Mouse (Mus musculus): ENCODE results near the gene Rbm20.

The Rbm20 gene

DNA sequence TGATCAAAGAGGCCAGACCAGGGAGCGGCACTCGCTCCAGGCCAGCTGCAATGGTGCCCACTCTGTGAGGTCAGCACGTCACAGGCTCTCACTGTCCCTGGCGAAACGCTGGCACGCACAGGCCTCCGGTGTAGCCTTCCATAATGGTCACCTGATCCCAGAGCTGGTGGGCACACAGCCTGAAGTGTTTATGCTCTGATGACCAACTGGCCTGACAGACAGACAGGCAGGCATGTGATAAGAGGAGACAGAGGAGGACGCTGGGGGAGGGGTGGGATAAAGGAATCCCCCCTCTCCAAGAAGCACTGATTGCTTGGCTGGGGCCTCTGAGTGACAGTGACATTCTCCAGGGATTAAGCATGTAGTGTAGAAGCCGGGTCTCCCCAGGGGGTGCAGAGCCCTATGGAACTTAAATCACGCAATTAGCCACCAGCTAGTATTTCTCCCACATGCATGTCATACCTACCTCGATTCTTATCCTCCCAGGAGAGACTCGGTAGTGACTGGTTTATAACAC, 6.4 kb upstream of the Rbm20 start:
- DNase-seq (ENCODE audit: extremely low read depth, insufficient read length, low spot score): no peak

DNA sequence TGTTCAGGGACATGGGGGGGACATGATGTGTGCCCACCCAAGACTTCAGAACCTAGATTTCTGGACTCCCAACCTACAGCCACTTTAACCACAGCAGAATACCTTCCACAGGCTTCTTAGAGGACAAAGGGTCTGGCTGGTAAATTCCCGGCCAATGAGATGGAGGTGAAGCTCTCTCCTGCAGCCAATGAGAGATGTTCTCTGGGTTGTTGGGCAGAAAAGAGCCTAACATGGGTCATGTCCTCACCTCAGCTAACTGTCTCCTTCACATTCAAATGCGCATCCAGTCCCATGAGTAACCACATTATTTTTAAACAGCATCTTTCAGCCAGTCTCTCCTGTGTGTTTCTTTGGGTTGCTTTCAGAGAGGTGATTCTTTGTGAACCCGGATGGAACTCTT, 5.7 kb upstream of the Rbm20 start:
- DNase-seq (ENCODE audit: extremely low read depth, insufficient read length, low spot score): no peak

DNA sequence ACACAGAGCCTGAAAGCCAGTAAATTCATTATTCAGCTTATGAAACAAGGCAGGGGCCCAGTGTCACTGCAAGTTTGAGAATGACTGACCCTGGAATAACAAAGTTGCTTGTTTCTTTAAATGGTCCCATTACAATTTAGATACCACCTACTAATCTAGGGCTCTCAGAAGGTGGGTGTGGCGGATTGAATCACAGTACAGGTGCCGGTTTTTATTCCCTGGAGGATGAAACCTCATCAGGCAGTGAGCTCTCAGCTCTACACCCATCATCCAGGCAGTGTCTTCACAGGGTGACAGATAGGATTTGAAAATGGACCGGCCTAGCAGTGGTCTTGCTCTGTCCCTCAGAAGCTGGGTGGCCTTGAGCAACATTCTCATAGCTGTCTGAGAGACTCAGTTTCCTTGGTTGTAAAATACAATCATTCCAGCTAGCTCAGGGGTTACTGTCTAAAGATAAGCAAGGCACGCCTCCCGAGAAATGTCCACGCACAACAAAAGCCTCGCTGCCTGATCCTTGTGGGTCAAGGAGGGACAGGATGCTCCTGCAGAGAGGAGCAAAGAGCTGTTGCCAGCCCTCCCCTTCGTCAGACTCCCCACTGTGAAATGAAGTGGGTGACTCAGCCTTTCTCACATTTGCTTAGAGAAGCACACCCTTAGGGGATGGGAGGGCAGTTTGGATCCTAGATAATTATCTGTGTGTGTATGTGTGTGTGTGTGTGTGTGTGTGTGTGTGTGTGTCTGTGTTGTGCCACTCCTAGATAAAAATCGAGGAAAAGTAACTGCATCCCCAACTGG, 2.8 kb upstream of the Rbm20 start:
- DNase-seq (ENCODE audit: extremely low read depth, insufficient read length, low spot score): no peak

DNA sequence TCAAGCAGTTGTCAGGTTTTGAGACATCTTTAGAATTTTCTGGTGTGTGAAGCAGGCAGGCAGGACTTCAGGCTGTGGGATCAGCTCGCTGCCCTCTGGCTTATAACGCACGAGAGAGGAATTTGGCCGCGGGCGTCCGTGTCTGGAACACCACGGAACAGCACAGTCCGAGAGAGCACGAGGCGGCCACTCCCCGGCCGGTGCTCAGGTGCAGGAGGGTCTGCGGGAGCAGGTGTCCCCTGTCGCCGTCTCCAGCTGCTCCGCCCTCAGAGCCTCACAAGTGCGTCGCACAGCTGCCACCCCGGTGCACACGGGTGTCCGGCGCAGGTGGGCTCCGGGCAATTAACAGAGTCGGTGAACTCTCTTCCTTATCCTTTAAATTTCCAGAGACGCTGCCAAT, 878 bp upstream of the Rbm20 start:
- DNase-seq (ENCODE audit: extremely low read depth, insufficient read length, low spot score): no peak

DNA sequence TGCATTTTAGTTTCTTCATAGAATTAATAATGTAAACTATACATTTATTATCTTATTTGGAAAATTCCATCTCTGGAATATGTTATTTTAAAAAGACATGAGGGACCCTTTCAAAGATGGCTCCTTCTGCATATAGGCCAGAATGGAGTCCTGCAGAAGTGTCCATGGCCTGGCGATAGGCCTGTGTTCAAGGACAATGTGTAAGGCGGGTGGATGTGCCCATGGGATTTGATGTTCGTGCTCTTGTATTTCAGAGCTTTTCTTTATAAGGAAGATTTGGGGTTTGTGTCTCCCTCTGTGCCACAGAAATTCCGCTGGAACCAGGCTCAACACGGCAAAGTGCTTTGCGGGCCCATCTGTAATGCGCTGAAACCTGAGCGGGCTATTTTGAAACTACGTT, 2.1 kb downstream of the Rbm20 start:
- no peak for DNase-seq (ENCODE audit: extremely low read depth, insufficient read length, low spot score)

DNA sequence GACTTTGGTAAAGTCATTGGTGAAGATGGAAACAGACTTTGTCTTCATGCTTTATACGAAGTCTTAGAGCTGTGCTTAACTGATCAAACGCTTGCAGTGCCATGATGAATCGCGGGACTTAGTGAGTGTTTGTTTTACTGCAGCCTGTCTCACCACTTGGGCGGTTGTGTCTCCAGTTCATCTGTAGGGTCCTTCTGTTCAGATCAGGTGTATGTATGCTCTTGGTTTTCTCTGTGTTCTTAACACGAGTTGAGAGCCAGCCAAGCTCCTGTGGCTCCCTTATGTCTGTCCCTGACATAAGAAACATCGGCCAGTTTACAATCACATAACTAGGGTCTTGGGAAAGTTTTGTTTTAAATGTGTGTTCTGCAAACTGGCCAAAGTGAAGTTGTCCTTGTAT, 2.9 kb downstream of the Rbm20 start:
- DNase-seq (ENCODE audit: extremely low read depth, insufficient read length, low spot score): no peak

DNA sequence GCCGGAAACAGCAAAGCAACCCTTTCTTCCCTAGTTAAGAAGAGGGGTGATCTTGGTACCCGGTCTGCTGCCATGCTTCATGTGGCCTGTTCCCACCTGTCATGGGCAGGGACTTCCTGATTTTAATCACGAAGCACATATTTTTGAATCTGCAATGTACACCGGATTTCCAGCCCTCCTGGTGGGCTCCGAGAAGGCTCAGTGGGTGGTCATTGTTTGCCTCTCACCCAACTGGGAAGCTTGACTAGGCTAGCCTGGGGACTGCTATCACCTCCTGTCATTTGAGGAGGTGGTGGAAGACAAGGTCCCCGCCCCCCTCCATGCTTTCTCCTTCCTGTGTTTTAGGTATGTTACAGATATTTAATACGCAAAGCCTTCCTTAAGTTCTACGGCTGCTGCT, 5.3 kb downstream of the Rbm20 start:
- no peak for DNase-seq (ENCODE audit: extremely low read depth, insufficient read length, low spot score)

DNA sequence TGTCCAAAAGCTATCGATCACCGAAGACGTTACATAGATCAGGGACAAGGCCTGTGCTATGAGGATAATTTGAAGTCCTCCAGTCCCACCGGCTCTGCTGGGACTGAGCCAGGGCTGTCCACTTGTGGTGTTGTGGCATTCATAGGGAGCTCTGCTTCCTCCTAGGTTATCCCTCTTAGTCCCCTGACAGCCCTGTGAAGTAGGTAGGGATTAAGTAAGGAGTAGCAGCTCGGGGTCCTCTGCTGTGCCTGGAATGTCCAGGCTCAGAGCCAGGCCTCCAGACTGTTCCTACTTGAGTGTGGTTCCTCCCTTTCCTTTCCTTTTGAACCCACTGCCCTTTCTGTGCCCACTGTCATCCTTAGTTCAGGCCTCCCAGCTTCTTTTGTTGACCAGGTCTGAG, 10.5 kb downstream of the Rbm20 start:
- DNase-seq (ENCODE audit: extremely low read depth, insufficient read length, low spot score): no peak

DNA sequence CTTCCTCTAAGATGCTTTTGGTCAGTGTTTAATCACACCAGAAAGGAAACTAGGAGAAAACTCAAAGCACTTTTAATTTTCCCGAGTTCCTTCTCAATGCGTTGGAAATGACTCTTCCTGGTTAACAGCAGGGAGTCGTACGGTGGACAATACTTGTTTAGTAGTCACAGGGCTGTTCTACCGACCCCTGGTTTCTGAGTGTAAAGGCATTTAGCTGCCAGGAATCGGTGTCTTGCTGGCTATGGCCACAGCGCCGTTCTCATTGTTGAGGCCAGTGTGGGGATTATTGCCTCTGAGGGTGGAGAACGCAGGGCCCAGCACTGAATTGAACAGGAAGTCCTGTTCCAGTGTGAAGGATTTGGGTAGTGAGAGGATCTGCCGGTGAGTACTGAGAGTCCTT, 13.7 kb downstream of the Rbm20 start:
- DNase-seq (ENCODE audit: extremely low read depth, insufficient read length, low spot score): no peak

DNA sequence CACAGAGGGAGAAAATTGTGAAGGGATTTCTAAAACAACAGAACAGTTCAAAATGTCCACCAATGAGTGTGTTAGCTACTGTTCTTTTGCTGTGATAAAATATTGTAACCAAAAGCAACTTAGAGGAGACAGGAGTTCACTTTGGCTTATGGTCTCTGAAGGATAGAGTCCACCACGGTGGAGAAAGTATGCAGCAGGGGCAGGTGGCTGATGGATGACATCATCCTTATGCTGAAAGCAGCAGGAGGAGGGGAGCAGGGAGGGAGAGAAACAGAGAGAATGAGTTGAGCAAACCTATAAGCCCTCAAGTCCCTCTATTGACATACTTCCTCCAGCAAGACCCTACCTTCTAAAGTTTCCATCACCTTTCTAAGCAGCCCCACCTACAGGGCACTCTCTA, 16.9 kb downstream of the Rbm20 start:
- DNase-seq (ENCODE audit: extremely low read depth, insufficient read length, low spot score): no peak

DNA sequence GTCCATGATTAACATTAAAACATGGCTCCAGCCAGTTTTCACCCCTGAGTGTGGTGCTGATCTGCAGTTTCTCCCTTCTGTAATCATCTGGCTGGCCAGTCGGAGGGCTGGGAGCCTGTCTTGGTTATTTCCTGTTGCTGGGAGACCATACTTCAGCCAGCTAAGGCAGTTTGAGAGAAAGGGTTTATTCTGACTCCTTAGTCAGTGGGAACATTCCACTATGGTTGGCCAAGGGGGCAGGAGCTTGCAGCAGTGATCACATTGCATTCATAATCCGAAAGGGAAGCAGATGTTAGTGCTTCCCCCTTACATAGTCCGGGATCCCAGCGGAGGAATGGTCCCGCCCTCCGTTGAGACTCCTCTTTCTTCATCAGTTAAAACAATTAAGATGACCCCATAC, 19.0 kb downstream of the Rbm20 start:
- DNase-seq (ENCODE audit: extremely low read depth, insufficient read length, low spot score): no peak

DNA sequence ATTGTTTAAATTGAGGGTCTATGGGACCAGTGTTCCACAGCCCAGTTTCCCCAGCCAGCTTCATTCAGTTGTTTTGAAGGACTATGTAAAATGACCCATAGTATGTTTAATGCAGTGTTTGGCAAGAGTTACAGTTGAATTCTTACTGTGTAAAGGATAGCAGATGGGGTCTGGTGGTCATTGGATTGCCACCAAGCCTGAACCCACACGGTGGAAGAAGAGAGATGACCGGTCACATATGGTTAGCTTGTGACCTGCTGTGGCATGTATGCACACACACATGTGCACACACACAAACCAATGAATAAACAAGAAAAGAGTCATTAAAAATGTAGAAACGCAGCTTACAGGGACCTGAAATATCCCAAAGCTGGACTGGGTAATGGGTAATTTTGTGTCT, 19.5 kb downstream of the Rbm20 start:
- DNase-seq (ENCODE audit: extremely low read depth, insufficient read length, low spot score): no peak

DNA sequence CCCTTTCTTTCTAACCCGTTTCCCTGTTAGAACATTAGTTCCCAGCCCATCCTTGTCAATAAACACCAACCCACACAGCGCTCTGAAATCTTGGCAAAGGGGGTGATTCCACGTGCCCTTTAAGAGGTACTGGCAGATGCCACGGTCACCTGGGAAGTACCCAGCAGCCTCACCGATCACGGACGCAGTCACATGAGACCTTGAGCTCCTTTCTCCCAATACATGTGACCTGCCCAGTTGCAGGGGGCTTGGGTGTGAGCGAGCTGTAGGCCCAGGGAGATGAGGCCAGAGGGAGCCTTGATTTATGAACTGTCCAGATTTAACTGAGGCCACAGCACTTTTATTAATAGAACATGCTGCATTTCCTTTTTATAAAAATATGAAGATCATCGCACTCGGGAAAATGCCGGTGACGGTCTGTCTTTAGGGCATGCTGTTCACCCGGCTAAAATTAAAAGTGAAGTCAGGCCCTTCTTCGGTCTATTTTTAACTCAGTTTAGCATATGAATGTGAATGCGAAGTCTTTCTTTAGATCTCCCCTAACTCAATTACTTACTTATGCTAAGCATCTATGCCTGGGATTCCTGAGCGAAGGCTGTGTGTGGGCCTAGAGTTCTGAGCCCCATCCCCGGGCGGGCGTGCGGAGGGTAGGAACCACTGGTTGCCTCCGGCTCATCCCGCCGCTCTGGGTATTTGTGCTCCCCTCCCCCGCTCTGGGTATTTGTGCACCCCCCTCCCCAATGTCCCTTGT, 20.4 kb downstream of the Rbm20 start:
- DNase-seq (ENCODE audit: extremely low read depth, insufficient read length, low spot score): no peak

DNA sequence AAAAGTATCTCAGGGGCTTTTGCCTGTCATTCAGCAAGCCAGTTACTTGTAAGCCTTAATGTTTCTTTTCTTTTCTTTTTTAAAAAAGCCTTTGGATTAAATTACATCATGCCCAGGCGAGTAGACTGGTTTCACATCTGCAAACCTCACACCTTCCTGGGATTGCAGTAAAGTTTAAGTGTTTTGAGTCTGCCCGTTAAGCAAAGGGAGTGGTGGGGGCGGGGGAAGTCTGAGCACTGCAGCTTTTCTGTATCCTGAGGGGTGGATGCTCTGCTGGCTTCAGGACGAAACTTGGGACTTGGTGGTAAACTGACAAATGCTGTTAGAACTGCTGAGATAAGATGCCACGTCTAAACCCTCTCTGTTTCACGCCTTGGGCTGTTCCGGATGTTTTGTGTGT, 22.6 kb downstream of the Rbm20 start:
- no peak for DNase-seq (ENCODE audit: extremely low read depth, insufficient read length, low spot score)

DNA sequence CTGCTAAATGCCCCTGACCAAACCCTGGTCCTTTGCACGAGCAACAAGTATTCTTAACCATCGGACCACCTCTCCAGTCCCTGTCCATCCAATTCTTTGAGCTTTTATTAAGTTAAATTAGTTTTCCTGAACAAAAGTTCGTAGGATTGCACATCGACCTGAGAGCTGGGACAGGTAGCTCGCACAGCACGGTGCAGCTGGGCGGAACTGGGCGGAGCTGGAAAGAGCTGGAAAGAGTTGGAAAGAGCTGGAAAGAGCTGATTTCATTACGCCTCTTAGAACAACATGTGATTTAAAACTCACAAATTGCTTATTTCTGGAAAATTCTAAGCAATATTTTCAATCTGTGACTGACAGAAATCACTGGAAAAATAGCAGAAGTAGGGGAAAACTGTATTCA, 24.3 kb downstream of the Rbm20 start:
- no peak for DNase-seq (ENCODE audit: extremely low read depth, insufficient read length, low spot score)

DNA sequence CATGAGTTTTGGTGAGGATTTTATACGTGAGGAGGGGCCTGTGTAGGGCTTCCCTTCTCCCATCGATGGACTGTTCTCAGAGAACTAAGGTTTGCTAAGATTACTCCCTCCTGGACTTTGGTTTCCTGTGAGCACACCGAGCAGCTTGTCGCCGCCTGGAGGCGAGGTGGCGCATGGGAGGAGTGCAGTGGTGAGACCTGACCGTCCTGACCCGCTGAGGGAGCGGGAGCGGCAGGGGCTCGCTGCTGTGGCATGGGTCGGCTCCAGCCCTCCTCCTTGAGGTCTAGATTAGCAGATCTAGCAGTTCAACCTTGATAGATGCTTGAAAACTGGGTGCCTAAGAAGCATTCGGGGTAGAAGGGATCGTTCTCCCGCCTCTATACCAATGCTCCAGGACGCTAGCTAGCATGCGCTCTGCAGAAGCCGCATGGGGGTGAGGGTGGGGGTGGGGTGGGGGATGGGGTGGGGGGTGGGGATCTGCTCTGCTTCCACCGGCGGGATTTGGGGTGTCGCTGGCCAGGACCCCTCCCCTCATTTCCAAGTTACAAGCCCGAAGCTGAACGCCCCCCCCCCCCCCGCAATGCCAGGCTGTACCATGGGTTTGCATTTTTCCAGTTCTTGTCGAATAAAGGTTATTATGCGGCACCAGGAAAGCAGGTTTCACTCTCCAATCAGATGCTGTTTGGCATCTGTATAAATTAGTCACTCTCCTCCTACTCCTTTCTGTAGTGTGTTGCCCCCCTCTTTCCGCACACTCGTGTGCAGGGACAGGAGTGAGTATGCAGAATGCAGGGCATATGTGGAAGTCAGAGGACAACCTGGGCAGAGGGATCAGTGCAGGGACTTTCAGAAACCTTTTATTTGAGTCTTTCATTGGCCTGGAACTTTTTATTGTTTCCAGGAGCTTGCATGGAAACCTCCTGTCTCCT, 28.1 kb downstream of the Rbm20 start:
- DNase-seq (ENCODE audit: extremely low read depth, insufficient read length, low spot score): no peak

DNA sequence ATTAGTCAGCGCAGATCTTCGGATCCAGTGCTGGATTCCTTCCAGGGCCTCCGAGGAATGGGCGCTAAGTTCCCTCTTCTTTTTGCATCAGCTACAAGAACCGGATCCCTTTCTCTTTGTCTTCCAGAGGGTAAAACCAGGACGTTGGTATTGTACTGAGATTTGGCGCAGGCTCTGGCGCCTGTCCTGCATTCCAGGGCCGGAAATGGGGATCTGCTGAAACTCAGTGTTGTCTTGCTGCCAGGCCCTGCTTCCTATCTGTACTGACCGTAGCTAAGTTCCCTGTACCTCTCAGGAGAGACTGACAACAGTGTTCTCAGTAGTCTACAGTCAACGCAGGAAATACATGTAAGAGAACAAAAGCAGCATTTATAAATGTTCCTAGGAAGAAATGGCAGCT, 31.3 kb downstream of the Rbm20 start:
- DNase-seq (ENCODE audit: extremely low read depth, insufficient read length, low spot score): no peak

DNA sequence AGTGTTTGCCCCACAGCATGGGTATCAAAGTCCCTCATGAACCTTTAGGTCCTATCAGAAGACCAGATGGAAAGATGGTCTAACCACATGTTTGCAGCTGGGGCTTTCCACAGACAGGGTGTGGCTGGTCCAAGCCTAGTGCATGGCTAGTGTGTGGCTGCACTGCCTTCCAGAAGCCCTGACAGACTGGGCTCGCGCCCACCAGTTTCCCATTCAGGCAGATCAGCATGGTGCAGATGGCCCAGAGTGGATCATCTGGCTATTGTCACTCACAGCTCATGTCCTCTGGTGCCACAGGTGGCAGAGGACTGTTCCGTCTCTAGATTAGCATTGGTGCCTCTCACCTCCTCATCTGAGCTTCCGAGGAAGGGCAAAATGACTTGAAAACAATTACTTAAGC, 33.8 kb downstream of the Rbm20 start:
- no peak for DNase-seq (ENCODE audit: extremely low read depth, insufficient read length, low spot score)

DNA sequence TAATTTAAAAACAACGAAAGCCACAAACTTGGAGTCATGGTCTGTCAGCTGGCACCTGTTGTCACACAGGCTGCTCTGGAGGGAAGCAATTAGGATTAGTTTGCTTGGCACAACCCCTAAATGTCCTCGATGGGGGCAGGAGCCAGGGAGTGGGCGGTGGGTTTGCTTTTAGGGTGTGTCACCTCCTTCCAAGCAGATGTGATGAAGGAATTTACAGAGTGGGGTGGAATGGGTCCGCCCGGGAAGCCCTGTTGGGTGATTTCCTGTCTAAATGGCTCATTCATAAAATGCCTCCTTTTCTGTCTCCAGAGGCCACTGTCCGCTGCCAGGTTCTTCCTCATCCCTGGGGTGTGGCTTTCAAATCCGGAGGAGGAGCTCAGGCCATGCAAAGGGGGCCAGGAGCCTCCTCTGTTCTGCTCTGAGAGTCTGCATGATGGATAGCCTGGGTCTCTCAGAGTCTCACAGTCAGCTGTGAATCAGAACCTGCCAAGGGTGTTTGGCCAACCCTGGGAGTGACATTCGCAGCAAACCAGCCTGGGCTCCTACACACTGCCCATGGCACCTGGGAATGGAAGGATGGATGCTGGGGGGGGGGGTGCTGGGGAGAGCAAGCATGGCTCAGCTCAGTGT, 34.3 kb downstream of the Rbm20 start:
- DNase-seq (ENCODE audit: extremely low read depth, insufficient read length, low spot score): peak; percentile 34

DNA sequence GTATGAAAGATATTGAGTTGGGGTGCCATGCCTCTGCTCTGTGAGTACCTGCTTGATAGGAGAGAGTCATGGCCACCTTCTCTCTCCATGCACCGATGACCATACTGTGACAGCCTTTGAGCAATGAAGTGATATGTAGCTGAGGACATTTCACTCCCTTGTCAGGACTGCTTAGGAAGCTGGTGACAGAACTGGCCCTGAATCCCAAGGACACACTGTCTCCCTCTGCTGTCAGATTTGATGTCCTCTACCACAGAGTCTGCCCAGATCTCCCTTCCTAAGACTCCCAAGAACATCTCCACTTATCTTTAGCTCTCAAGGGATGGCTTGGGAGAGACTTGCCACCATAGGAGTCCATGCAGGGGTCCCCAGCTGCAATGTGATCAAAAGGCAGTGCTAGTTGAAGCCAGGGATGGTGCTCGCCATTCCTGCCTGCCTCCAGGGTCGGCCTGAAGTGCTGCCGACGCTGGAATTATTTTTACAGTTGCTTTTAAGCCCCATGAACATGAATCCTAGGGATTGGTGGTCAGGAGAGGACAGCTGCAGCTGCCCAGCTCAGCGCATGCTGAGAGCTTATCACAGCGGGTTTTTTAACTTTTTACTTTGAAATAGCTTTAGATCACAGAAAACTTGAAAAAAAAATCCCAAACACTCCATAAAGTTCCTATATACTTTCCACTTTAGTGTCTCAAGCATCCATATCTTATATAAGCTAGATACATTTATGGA, 35.4 kb downstream of the Rbm20 start:
- DNase-seq (ENCODE audit: extremely low read depth, insufficient read length, low spot score): no peak
